Mouse (Mus musculus): ENCODE results near the gene Ppp5c.

Ppp5c gene

DNA sequence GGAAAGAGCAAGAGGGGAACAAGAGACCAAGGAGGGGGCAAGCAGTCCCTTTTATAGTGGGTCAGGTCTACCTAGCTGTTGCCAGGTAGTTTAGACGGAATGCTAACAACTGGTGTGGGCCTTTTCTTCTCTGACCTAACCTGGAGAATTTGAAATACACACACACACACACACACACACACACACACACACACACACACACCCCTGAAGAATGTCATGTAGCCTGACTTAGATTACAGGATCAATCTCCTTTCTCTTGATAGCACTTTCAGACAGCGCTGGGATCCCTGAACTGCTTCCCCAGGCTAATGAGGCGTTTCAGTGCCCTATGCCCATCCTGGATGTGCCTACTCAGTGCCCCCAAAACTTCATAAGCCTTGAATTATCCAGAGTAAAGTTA, 49.1 kb downstream of the Ppp5c start:
- no peak for DNase-seq

DNA sequence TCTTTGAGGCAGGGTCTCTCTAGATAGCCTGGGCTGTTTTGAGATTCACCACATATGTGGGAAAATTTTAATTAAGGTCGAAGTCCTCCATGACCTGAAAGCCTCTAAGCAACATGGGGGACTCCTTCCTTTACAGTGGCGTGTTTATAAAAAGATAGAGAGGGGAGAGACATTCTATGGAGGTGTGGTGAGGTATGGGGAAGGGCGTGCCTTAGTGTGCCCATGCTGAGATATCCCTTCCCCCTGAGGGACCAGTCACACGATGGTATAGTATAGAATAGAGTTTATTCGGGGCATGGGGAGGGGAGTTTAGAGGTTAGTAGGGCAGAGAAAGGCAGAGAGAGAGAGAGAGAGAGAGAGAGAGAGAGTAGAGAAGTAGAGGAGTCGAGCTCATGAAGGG, 49.6 kb downstream of the Ppp5c start:
- no peak for DNase-seq

- DNase-seq: no peak
These were observed 51.4 kb downstream of the Ppp5c start for GRCm38 (mm10) chr7:16976298-16976697.

DNA sequence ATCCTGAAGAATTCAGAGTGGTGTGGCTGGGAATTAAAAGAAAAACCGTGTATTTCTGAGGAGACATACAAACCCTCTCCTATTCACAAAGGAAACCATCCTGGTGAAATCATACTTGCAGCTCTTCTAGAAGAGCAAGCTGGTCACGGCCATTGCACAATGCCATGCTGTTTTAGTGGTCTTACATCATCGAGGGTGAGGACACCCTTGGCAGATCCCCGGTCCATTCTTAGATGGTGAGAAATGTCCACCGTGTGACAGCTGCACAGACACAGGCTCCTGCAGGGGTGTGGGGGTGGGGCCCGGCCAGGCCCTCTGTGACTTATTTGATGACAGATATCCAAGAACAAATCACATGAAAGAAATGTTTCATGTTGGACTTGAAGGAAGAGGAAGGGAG, 53.7 kb downstream of the Ppp5c start:
- no peak for DNase-seq

DNA sequence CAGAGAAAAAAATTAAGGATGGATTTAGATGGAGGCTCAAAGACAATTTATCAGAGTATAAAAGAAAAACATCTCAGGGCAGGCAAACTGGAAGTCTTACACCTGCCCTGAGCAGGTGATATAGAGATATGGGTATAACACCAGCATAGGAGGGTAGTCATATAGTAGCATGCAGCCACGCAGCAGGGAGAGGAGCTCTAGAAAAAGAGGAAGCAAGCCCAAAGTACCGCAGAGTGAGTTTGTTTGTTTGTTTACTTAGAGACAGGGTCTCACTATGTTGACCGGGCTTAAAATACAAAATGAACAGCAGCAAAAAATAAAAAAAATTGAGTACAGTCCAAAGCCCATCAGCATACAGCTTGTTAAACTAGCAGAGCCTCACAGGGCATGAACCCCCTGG, 56.6 kb downstream of the Ppp5c start:
- DNase-seq: no peak

GRCm38 (mm10) chr7:16968414-16968813, 59.3 kb downstream of the Ppp5c start:
- no peak for DNase-seq

DNA sequence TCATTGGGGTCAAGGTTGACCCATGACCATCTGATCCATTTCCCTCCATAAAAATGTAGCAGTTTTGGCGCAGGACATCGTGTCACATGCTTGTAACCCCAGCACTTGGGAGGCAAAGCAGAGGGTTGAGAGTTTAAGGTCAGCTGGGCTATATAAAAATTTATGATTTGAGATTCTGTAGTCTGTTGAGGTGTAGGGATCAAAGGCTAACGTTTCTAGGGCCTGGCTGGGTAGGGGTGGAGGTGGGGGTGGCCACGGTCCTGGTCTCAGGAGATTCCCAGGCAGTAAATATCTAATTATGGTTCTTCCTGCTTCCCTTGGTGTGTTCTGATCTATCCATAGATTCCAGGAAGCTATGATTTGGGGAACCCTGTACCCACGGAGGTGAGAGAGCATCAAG, 66.0 kb downstream of the Ppp5c start:
- no peak for DNase-seq

- DNase-seq: peak; percentile 91
These were observed 68.1 kb downstream of the Ppp5c start, which contains the start of gene Pnmal1 for GRCm38 (mm10) chr7:16959539-16960187. TSS of gene Pnmal1 (plus strand) at chr7:16959679.

GRCm38 (mm10) chr7:16956410-16957265, 71.1 kb downstream of the Ppp5c start:
- DNase-seq: no peak

DNA sequence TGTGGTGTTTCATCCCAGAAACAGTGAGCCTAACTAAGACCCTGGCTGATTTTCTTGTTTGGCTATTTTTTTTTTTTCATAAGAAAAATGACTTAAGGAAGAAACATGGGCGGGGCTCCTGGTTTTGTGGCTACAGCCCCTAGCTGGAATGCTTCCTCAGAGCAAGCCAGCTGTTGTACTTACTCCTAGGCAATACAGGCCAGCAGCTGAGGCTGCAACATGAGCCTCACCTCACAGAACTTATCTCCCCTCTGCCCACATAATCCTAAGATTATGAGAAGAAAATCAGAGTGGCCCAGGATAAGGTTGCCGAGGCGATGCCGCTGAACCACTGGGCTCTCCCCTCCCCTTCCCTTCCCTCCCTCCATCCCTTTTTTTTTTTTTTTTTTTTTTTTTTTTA, 72.0 kb downstream of the Ppp5c start:
- no peak for DNase-seq
